Mouse (Mus musculus) MN1 (cell line): Measurements from ENCODE around the gene Irf2bp2.
A peak's percentile ranks its signal among the peaks of the same experiment; 100 is the strongest.

Experiments
- DNase-seq: peaks from one replicate; pipeline ENCODE4 v3.0.0-alpha.2; 2016; ENCODE audit warnings: low spot score

The Irf2bp2 gene

GRCm38 (mm10) chr8:126567674-126568073 lies 26.1 kb downstream of the Irf2bp2 start:
- no peak for DNase-seq

GRCm38 (mm10) chr8:126566446-126567062 lies 27.2 kb downstream of the Irf2bp2 start:
- DNase-seq: no peak

GRCm38 (mm10) chr8:126565954-126566445 lies 27.8 kb downstream of the Irf2bp2 start:
- DNase-seq: no peak

- no peak for DNase-seq
Measured at GRCm38 (mm10) chr8:126565231-126565781, 28.5 kb downstream of the Irf2bp2 start.

GRCm38 (mm10) chr8:126564551-126565154 lies 29.1 kb downstream of the Irf2bp2 start:
- DNase-seq: no peak

GRCm38 (mm10) chr8:126561316-126561841 lies 32.4 kb downstream of the Irf2bp2 start:
- no peak for DNase-seq

GRCm38 (mm10) chr8:126558400-126558953 lies 35.3 kb downstream of the Irf2bp2 start:
- DNase-seq: no peak

- no peak for DNase-seq
Measured at GRCm38 (mm10) chr8:126557403-126557802, 36.4 kb downstream of the Irf2bp2 start.

GRCm38 (mm10) chr8:126556691-126557090 lies 37.1 kb downstream of the Irf2bp2 start:
- no peak for DNase-seq

GRCm38 (mm10) chr8:126554741-126555140 lies 39.0 kb downstream of the Irf2bp2 start:
- DNase-seq: no peak

- DNase-seq: no peak
Measured at GRCm38 (mm10) chr8:126551871-126552270, 41.9 kb downstream of the Irf2bp2 start.

GRCm38 (mm10) chr8:126550944-126551357 lies 42.8 kb downstream of the Irf2bp2 start:
- peak; percentile 80 for DNase-seq

- no peak for DNase-seq
Measured at GRCm38 (mm10) chr8:126547841-126548240, 45.9 kb downstream of the Irf2bp2 start.

GRCm38 (mm10) chr8:126547361-126547760 lies 46.4 kb downstream of the Irf2bp2 start:
- no peak for DNase-seq

- no peak for DNase-seq
Measured at GRCm38 (mm10) chr8:126546480-126546879, 47.3 kb downstream of the Irf2bp2 start.

- DNase-seq: no peak
Measured at GRCm38 (mm10) chr8:126543407-126543806, 50.4 kb downstream of the Irf2bp2 start.

- DNase-seq: no peak
Measured at GRCm38 (mm10) chr8:126542757-126543156, 51.0 kb downstream of the Irf2bp2 start.

- no peak for DNase-seq
Measured at GRCm38 (mm10) chr8:126542090-126542689, 51.6 kb downstream of the Irf2bp2 start.

- DNase-seq: no peak
Measured at GRCm38 (mm10) chr8:126540298-126540697, 53.5 kb downstream of the Irf2bp2 start.

GRCm38 (mm10) chr8:126539355-126540093 lies 54.3 kb downstream of the Irf2bp2 start:
- DNase-seq: peak; percentile 92

GRCm38 (mm10) chr8:126538648-126539354 lies 55.0 kb downstream of the Irf2bp2 start:
- DNase-seq: peak; percentile 82
